Mouse (Mus musculus) midbrain, embryonic 16.5 days (tissue): ENCODE measurements around the gene Brf1. TPM values are rescaled to one million over a fixed set of nuclear protein-coding genes. Genes with fewer than 3 reads are reported as not detected.
A peak's percentile ranks its signal among the peaks of the same experiment; 100 is the strongest.

Experiments used
- ATAC-seq: fragments of 200-750 bp; cut with Nextera tagmentation; 2 replicates; pipeline ENCODE4 v1.8.0; 2017; ENCODE audit warnings: moderate TSS enrichment
- H3K27ac ChIP-seq: fragments of 300-500 bp; sonication (generic); 2 replicates; pipeline ENCODE4 v1.5.1; 2014; ENCODE audit warnings: mild to moderate bottlenecking, low read length, mixed read lengths
- H3K27me3 ChIP-seq: fragments of 300-500 bp; sonication (generic); 2 replicates; pipeline ENCODE4 v1.6.1; 2014; ENCODE audit warnings: low read depth, low read length, mixed read lengths; ENCODE audit not compliant: control insufficient read depth, insufficient read depth
- H3K36me3 ChIP-seq: fragments of 300-500 bp; sonication (generic); 2 replicates; pipeline ENCODE4 v1.6.1; 2014; ENCODE audit warnings: mild to moderate bottlenecking, low read length, moderate library complexity, mixed read lengths; ENCODE audit not compliant: control insufficient read depth, insufficient read depth
- H3K4me1 ChIP-seq: fragments of 300-500 bp; sonication (generic); 2 replicates; pipeline ENCODE4 v1.6.1; 2014; ENCODE audit warnings: mild to moderate bottlenecking, low read length, mixed read lengths; ENCODE audit not compliant: control insufficient read depth, insufficient read depth
- H3K4me2 ChIP-seq: fragments of 300-500 bp; sonication (generic); 2 replicates; pipeline ENCODE4 v1.6.1; 2014; ENCODE audit warnings: mild to moderate bottlenecking, low read length, mixed read lengths
- H3K4me3 ChIP-seq: fragments of 300-500 bp; sonication (generic); 2 replicates; pipeline ENCODE4 v1.5.1; 2014; ENCODE audit warnings: low read depth, mild to moderate bottlenecking, low read length, moderate library complexity, mixed read lengths
- H3K9ac ChIP-seq: fragments of 300-500 bp; sonication (generic); 2 replicates; pipeline ENCODE4 v1.6.1; 2014; ENCODE audit warnings: low read depth, low read length, mixed read lengths
- H3K9me3 ChIP-seq: fragments of 300-500 bp; sonication (generic); replicated peaks from 2 replicates; pipeline ENCODE4 v1.6.1; 2014; ENCODE audit warnings: mild to moderate bottlenecking, low read length, mixed read lengths; ENCODE audit not compliant: control insufficient read depth, poor library complexity, severe bottlenecking
- WGBS: fragments of 180-500 bp; shearing (Covaris S2); extraction: QIAGEN DNeasy Blood & Tissue Kit; methylation state at CpG from one replicate; pipeline ENCODE4 v1.1.7; 2014; 5-methylcytosine and 5-hydroxymethylcytosine counted together
- polyA plus RNA-seq: library from polyadenylated mRNA; unstranded; fragments of >200 nt; fragmentation: Nextera tagmentation; extraction: Ambion mirVana; gene quantifications from 2 replicates; pipeline ENCODE4 v1.2.1, GENCODE M21; 2015

The Brf1 gene
- polyA plus RNA-seq, 1 experiment from 2014 or later = 44.2 TPM

DNA sequence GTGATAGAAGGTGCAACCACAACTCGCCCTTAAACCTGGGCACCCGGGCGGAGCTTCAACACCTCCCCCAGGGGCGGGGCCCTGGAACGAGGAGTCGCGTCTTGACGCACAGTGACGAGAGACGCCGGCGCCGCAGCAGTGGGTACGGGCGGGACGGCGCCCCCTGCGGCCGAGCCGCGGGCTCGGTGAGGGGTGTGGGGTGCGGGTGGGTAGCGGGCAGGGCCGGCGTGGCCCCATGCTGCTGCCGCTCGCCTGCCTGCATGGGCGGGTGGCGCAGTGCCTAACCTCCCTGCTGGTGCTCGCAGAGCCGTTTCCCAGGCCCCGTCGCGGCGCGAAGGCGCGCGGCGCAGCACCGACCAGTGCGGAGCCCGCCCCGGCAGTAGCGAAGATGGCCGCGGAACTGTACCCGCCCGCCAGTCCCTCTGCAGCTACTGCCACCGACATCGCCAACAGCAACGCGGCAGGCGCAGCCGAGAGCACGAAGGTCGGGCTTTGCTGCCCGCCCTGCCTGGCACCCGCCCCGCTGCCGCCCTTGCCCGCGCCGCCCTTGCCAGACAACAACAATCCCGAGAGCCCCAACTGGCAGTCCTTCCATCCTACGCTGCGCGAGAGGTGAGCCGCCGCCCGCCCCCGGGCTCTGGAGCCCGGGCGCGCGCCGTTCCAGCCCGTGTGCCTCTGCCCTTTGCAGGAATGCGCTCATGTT, 24.0 kb downstream of the Brf1 start, which contains the start of gene Btbd6:
Btbd6 (plus strand) TSS at position 112 of the 703 bp plus-strand sequence.
- Histone ChIP-seq H3K9ac (peak within 1 kb of the TSS; percentile 83), H3K27ac (peak within 1 kb of the TSS; percentile 92), H3K27me3 (no peaks in the 10 kb centered on the region), H3K36me3 (peaks cover 37% of the 10 kb centered on the region), H3K4me1 (peaks cover 15% of the 10 kb centered on the region), H3K4me3 (peak within 1 kb of the TSS; percentile 69), H3K9me3 (no peaks in the 10 kb centered on the region), H3K4me2 (peak within 1 kb of the TSS; percentile 74)
- under 1% methylated on average over 69 of the region's 80 CpGs for WGBS
- peak; percentile 96 for ATAC-seq

DNA sequence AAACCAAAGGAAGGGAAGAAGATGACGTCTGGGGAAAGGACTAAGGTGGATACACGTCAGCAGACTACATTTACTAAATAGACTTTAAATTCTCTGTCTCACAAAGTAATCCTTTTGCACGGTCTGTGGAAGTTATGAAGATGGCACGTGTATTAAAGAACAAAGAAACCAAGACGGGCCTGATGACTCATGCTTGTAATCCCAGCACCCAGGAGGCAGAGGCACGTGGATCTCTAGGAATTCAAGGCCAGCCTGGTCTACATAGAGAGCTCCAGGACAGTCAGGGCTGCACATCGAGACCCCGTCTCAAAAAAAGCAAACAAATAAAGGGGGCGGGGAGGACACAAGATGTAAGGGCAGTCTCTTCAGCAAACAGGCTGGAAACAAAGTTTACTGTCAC, 25.8 kb downstream of the Brf1 start:
- no peak overlapping the region for H3K9ac ChIP-seq
- H3K9me3 ChIP-seq = no peaks in the 10 kb centered on the region
- no peak overlapping the region for H3K4me3 ChIP-seq
- no peak overlapping the region for H3K27ac ChIP-seq
- no peak overlapping the region for H3K4me2 ChIP-seq
- H3K4me1 ChIP-seq = peaks cover 15% of the 10 kb centered on the region
- no peak for ATAC-seq
- peaks cover 37% of the 10 kb centered on the region for H3K36me3 ChIP-seq
- H3K27me3 ChIP-seq = no peaks in the 10 kb centered on the region
- 86% methylated on average over 9 of the region's 9 CpGs for WGBS

DNA sequence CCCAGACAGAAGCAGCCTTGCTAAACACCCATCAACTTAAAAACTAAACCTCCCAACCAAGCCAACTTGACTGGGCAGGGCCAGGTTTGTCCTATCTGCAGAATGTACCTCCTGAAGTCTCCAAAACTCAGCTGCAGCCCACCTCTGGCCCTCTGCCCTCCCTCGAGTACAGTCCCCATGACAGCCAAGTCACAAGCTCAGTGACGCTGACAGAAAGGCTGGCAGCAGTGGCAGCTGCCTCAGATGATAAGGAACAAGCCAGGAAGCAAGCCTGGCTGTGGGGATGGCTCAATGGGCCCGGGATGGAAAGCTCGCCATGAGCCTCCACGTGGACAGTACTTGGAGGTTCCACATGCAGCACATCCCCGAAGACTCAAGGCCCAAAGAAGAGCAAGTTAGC, 30.9 kb downstream of the Brf1 start:
- H3K4me1 ChIP-seq = no peaks in the 10 kb centered on the region
- no peak overlapping the region for H3K9ac ChIP-seq
- no peak overlapping the region for H3K27ac ChIP-seq
- no peak for ATAC-seq
- no peaks in the 10 kb centered on the region for H3K27me3 ChIP-seq
- H3K36me3 ChIP-seq = peaks cover 49% of the 10 kb centered on the region
- H3K4me3 ChIP-seq = no peak overlapping the region
- H3K4me2 ChIP-seq = no peak overlapping the region
- 95% methylated on average over 6 of the region's 6 CpGs for WGBS
- H3K9me3 ChIP-seq = no peaks in the 10 kb centered on the region

DNA sequence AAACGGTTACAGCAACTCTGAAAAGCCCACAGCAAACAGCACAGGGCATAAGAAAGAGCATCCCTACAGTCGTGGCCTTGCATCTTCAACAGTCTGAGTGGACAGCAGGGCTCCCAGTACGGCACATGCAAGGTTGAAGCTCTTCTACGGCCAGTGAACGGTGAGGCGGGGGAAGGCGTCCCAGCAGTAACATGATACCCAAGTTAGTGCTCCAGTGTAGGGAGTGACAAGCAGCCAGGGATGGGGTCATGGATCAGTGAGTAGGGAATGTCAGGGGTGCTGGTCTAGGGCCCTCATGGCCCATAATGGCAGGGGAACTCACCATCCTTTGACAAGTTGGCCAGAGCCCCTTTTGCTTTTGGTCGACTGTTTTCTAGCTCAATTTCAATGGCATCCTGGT, 31.6 kb downstream of the Brf1 start:
- H3K4me3 ChIP-seq = no peak overlapping the region
- H3K36me3 ChIP-seq = peaks cover 54% of the 10 kb centered on the region
- no peaks in the 10 kb centered on the region for H3K4me1 ChIP-seq
- no peak overlapping the region for H3K9ac ChIP-seq
- 72% methylated on average over 8 of the region's 8 CpGs for WGBS
- H3K27me3 ChIP-seq = no peaks in the 10 kb centered on the region
- H3K9me3 ChIP-seq = no peaks in the 10 kb centered on the region
- no peak overlapping the region for H3K4me2 ChIP-seq
- no peak overlapping the region for H3K27ac ChIP-seq
- ATAC-seq = no peak

DNA sequence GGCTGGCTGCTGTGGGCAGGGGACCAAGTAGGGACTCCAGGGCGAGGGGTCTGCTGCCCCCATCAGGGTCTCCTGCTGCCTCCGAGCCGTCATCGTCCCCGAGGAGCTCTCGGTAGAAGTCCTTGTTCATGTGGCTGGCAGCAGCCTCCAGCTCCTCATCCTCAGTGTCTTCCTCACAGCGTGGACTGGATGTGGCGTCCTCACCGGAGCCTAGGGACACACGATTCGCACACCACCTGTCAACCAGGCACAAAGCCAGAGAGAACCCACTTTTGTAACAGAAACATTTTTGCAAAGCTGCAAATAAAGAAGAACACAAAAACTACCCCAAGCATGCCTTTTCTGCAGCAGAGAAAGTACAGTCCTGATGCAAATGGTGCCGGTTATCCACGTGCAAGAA, 34.7 kb downstream of the Brf1 start:
- Histone ChIP-seq H3K4me2 (no peak overlapping the region), H3K4me3 (no peak overlapping the region), H3K9me3 (no peaks in the 10 kb centered on the region), H3K4me1 (no peaks in the 10 kb centered on the region), H3K27ac (no peak overlapping the region), H3K36me3 (peaks cover 63% of the 10 kb centered on the region), H3K9ac (no peak overlapping the region), H3K27me3 (no peaks in the 10 kb centered on the region)
- 93% methylated on average over 13 of the region's 13 CpGs for WGBS
- ATAC-seq = no peak

DNA sequence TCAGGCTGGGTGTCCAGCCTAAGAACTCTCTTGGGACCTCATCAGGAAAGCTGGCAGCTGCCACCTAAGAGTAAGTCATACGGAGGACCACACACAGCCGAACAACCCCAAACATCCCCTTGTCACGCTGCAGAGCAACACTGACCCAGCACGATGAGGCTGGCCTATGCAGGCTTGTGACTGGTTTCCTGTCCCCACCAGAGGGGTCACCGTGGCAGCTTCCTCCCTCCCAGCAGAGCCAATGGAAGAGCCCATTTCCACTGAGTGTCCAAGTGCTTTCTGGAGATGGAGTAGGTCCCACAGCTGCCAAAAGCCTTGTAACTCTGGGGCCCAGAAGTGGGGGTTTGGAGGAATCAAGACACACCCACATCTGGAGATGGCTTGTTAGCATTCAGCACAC, 38.6 kb downstream of the Brf1 start:
- Histone ChIP-seq H3K9me3 (no peaks in the 10 kb centered on the region), H3K27ac (no peak overlapping the region), H3K36me3 (peaks cover 50% of the 10 kb centered on the region), H3K9ac (no peak overlapping the region), H3K27me3 (no peaks in the 10 kb centered on the region), H3K4me3 (no peak overlapping the region), H3K4me1 (no peaks in the 10 kb centered on the region), H3K4me2 (no peak overlapping the region)
- no peak for ATAC-seq
- 79% methylated on average over 5 of the region's 5 CpGs for WGBS

DNA sequence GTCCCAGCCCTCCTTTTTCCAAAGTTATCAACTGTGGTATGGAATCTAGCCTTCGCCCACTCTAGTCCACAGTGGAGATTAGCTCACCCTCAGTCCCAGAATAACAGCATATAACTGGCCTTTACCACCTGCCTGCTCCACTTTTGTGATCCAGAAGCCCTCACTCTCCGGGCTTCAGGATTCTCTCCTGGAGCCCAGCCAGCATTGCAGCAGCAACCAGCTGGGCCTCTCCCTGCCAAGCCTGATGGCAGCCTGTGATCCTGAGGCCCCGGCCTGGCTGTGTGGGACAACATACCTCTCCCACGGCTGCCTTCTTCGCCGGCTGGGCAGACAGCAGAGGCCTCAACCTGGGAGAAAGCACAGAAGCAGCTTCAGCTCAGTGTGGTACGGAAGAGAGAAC, 39.1 kb downstream of the Brf1 start:
- peaks cover 50% of the 10 kb centered on the region for H3K36me3 ChIP-seq
- no peak overlapping the region for H3K4me2 ChIP-seq
- WGBS = 74% methylated on average over 7 of the region's 7 CpGs
- H3K4me1 ChIP-seq = no peaks in the 10 kb centered on the region
- H3K9me3 ChIP-seq = no peaks in the 10 kb centered on the region
- no peak overlapping the region for H3K9ac ChIP-seq
- no peaks in the 10 kb centered on the region for H3K27me3 ChIP-seq
- H3K27ac ChIP-seq = no peak overlapping the region
- no peak for ATAC-seq
- H3K4me3 ChIP-seq = no peak overlapping the region

DNA sequence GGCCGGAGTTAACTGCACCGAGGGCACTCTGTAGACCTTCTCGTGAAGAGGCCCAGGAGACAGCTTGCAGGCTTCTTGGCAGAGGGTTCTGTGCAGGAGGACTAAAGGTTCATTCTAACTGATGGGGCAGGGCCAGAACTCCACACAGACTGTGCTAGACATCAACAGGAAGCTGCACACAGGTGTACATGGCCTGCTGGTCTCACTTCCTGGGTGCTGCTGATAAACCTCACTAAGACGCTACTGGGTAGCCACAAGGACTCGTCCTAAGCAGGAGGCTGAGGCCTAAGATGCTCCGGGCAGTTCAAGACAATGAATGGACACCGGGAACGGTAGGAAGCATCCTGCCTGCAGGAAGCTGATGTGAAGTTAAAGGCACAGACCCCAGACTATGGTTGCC, 41.1 kb downstream of the Brf1 start:
- Histone ChIP-seq H3K9me3 (no peaks in the 10 kb centered on the region), H3K4me1 (no peaks in the 10 kb centered on the region), H3K27me3 (no peaks in the 10 kb centered on the region), H3K36me3 (peaks cover 40% of the 10 kb centered on the region), H3K9ac (no peak overlapping the region), H3K27ac (no peak overlapping the region), H3K4me3 (no peak overlapping the region), H3K4me2 (no peak overlapping the region)
- WGBS = 87% methylated on average over 8 of the region's 8 CpGs
- ATAC-seq = no peak

DNA sequence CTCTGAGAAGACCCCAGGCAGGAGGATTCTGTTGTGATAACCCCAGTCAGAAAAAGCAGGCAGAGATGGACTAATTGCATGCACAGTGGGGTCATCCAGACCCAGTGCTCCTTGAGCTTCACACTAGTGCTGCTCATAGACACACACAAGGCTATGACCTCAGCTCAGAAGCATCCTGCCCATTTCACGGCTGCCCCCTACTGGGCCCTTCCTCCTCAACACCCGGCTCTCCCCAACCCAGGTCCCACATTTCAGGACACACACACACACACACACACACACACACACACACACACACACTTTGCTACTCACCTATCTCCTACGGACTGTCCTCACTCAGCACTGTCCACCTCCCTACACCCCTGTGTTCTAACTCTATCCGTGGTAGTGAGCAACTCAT, 42.2 kb downstream of the Brf1 start:
- Histone ChIP-seq H3K27ac (no peak overlapping the region), H3K27me3 (no peaks in the 10 kb centered on the region), H3K9me3 (no peaks in the 10 kb centered on the region), H3K4me1 (no peaks in the 10 kb centered on the region), H3K4me3 (no peak overlapping the region), H3K36me3 (peaks cover 32% of the 10 kb centered on the region), H3K4me2 (no peak overlapping the region), H3K9ac (no peak overlapping the region)
- ATAC-seq = no peak
- 38% methylated on average over 4 of the region's 4 CpGs for WGBS
